Mouse (Mus musculus) kidney, adult 18-20 months (tissue): ENCODE data around the gene Nog.

ENCODE experiments used
- DNase-seq: peaks from one replicate; pipeline ENCODE4 v3.0.0; 2021

Nog gene

GRCm38 (mm10) chr11:89265080-89265479, 37.1 kb downstream of the Nog start:
- DNase-seq, result no peak

GRCm38 (mm10) chr11:89259338-89259915, 42.7 kb downstream of the Nog start:
- no peak for DNase-seq

DNA sequence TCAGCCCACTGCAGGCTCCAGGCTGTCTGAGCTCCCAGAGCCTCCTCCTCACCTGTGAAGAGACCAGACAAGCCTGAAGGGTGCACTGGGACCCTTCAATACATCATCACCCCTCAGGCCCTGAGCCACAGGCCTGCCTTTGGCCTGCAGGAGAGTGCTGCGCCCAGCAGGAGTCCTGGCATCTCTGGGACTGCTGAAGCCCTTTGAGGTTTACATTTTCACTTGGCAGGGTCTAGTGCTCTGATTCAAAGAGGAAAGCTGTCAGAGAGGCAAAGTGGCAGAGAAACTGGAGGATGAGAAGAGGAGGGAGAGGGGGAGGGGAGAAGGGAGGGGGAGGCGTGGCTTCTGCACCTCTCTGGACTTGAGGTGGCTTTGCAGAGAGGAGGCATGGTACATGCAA, 44.2 kb downstream of the Nog start:
- no peak for DNase-seq

DNA sequence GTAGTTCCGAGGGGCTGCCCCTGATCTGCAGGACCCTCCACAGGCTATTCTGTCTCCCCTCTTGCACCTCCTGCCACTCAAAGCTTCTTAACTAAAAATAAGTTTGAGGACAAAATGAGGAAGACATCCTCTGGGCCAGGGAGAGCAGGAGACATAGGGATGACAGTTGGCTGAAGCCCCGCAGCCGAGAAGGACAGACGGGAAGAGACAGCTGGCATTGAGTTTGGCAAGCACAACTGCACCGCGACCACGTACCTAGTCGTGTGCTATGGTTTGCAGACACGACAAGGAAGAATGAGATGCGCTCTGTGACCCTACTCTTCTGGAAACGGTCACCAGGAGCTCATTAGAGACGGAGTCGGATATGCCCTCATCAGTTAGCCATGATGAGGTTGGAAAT, 48.2 kb downstream of the Nog start:
- no peak for DNase-seq
